In the genomic region with DNA sequence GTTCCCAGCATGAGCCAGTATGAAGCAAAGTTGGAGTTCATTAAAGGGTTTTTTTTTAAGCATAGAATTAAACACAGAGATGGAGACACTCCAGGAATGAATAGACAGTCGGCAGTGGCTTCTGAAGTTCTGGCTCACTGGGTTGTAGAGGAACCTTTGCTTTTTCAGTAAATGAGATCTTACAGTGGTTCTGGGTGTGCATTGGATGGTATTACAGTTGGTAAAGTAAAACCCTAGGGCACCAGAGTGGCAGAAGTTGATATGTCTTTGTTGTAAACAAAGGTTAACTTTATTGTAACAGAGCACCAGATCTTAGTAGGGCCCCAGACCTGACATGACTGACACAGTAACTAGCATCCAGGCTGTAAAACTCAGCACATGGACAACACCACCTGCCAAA, we compare ENCODE assay signal across 33 mouse cellular contexts.
"Had no signal": no experiment of that assay in that cellular context is flagged by ENCODE, and none has a peak within 500 bp of the region (broad histone marks: within the 10 kb centered on the region; RNA-seq: fewer than 3 reads in every experiment).

No protein-coding gene starts in this region.

- H3K36me3 ChIP-seq: limb, embryonic 10.5 days; limb, embryonic 12.5 days; limb, embryonic 13.5 days; limb, embryonic 15.5 days; liver, embryonic 12.5 days; liver, embryonic 13.5 days; liver, embryonic 15.5 days; lung, embryonic 15.5 days; midbrain, embryonic 10.5 days; midbrain, embryonic 12.5 days; midbrain, embryonic 13.5 days; midbrain, embryonic 15.5 days; neural tube, embryonic 12.5 days; neural tube, embryonic 13.5 days had no signal

- H3K9me3 ChIP-seq: limb, embryonic 10.5 days; limb, embryonic 12.5 days; limb, embryonic 13.5 days; limb, embryonic 15.5 days; liver, embryonic 12.5 days; liver, embryonic 13.5 days; liver, embryonic 15.5 days; lung, embryonic 15.5 days; megakaryocyte, embryonic 14.5 days; midbrain, embryonic 10.5 days; midbrain, embryonic 12.5 days; midbrain, embryonic 13.5 days; midbrain, embryonic 15.5 days; neural tube, embryonic 12.5 days; neural tube, embryonic 13.5 days had no signal

- H3K4me2 ChIP-seq: limb, embryonic 12.5 days; limb, embryonic 13.5 days; limb, embryonic 15.5 days; liver, embryonic 11.5 days; liver, embryonic 12.5 days; liver, embryonic 13.5 days; liver, embryonic 15.5 days; lung, embryonic 14.5 days; lung, embryonic 15.5 days; midbrain, embryonic 11.5 days; midbrain, embryonic 12.5 days; midbrain, embryonic 13.5 days; midbrain, embryonic 15.5 days; neural tube, embryonic 12.5 days; neural tube, embryonic 13.5 days had no signal

- H3K4me1 ChIP-seq: limb, embryonic 10.5 days; limb, embryonic 12.5 days; limb, embryonic 13.5 days; limb, embryonic 15.5 days; liver, embryonic 12.5 days; liver, embryonic 13.5 days; liver, embryonic 15.5 days; lung, embryonic 15.5 days; midbrain, embryonic 10.5 days; midbrain, embryonic 12.5 days; midbrain, embryonic 13.5 days; midbrain, embryonic 15.5 days; neural tube, embryonic 12.5 days; neural tube, embryonic 13.5 days had no signal

- H3K4me3 ChIP-seq: limb, embryonic 10.5 days; limb, embryonic 12.5 days; limb, embryonic 13.5 days; limb, embryonic 15.5 days; liver, embryonic 12.5 days; liver, embryonic 13.5 days; liver, embryonic 15.5 days; lung, embryonic 15.5 days; megakaryocyte, embryonic 14.5 days; midbrain, embryonic 10.5 days; midbrain, embryonic 12.5 days; midbrain, embryonic 13.5 days; midbrain, embryonic 15.5 days; myocyte; neural tube, embryonic 12.5 days; neural tube, embryonic 13.5 days had no signal

- H3K27ac ChIP-seq: limb, embryonic 10.5 days; limb, embryonic 12.5 days; limb, embryonic 13.5 days; limb, embryonic 15.5 days; liver, embryonic 12.5 days; liver, embryonic 13.5 days; liver, embryonic 14.5 days; liver, embryonic 15.5 days; lung, embryonic 15.5 days; macrophage; midbrain, embryonic 10.5 days; midbrain, embryonic 12.5 days; midbrain, embryonic 13.5 days; midbrain, embryonic 15.5 days; neural tube, embryonic 12.5 days; neural tube, embryonic 13.5 days had no signal

- H3K9ac ChIP-seq: limb, embryonic 12.5 days; limb, embryonic 13.5 days; limb, embryonic 15.5 days; liver, embryonic 12.5 days; liver, embryonic 13.5 days; liver, embryonic 14.5 days; liver, embryonic 15.5 days; liver, postnatal 0 days; lung, embryonic 14.5 days; lung, embryonic 15.5 days; midbrain, embryonic 12.5 days; midbrain, embryonic 13.5 days; midbrain, embryonic 15.5 days; neural tube, embryonic 12.5 days; neural tube, embryonic 13.5 days had no signal

- DNase-seq: left cerebral cortex, postnatal 4 days; liver; liver, embryonic 13.5 days; liver, postnatal 0 days; lung, adult 18-20 months; lung, adult 2 months; lung, embryonic 14.5 days; lung, postnatal 10 days; lung, postnatal 14 days; lung, postnatal 36 days; lung, postnatal 4 days; midbrain, embryonic 14.5 days had no signal

- H3K27me3 ChIP-seq: limb, embryonic 12.5 days; limb, embryonic 13.5 days; limb, embryonic 15.5 days; liver, embryonic 12.5 days; liver, embryonic 13.5 days; liver, embryonic 15.5 days; lung, embryonic 15.5 days; midbrain, embryonic 12.5 days; midbrain, embryonic 13.5 days; midbrain, embryonic 15.5 days; neural tube, embryonic 12.5 days; neural tube, embryonic 13.5 days had no signal

- ATAC-seq: liver, embryonic 12.5 days; liver, postnatal 0 days; lung, postnatal 0 days; midbrain, embryonic 13.5 days; midbrain, embryonic 15.5 days; midbrain, embryonic 16.5 days had no signal
